Mouse (Mus musculus): ENCODE measurements at regions not wholly inside any gene's neighbourhood (a gene's known extent, or its start where the extent isn't known, plus 50 kb on each side); places are given as distances from the start of the nearest gene placed in this dataset.

DNA sequence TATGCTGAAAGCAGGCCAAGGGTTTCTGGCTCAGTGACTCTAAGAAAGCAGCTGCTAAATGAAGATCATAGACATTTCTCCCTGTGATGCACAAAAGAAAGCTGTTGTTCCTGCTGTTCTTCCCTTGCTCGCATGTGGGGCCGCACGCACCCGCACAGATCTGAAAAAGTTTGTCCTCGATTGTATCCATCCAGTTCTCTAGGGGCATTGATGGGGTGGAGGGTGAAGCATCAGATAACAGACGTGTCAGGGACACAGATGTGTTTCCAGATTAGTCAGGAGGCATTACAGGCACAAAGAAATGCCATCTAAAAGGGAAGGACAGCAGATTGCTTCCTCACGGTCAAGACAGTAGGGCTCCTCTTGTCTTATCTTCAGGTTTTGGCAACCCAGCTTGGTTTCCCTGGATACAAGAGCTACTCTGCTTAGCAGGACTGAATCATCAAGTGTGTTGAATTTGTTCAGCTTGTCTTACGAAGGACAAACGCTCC, 2001.3 kb downstream of the Pcdh9 start:
- no peak for DNase-seq (ENCODE audit: low spot score)

DNA sequence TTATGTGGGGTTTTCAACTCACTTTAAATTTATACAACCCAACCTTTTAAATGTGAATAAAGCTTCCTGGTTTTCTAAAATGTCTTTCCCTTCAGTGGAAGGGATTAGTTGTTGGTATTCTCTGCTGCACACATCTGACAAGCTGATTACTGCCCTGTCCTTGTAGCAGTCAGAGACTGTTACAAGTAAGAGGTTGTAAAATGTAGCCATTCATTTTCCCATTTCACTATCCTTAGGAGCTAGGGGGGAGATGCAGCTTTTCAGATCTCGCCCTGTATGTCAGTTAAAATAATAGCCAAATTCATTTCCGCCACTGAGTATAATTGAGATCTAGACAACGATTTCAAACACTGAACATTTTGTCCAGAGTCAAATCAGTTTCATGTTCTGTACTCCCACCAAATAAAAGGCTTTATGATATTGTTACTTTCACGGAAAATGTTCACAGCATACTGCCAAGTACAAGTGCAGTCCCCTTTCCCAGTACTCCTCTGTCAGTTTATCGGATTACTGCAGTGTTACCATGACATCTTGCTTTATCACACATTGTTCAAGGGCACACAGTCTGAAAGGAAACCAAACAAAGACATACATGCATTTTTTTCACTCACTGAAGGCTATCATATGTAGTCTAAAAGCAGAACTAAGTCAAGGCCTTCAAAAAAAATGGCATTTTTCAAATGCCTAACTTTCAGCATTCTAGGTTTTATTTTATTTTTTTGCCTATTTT, 2024.4 kb downstream of the Pcdh9 start:
- DNase-seq (ENCODE audit: low spot score): peak; percentile 20

DNA sequence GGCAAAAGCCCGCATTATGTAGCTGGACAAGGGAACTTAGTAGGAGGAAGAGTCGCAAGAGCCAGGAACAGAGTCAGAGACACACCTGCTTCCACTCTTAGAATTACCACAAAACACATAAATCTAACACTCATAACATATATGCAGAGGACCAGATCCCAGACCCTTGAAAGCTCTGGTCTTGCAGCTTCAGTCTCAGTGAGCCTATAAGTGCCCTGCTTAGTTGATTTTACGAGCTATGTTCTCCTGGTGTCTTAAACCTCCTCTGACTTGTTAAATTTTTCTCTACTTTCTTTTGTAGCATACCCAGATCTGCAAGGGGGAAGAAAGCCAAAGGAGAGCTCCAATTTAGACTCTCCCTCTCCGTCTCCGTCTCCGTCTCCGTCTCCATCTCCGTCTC, 2038.2 kb downstream of the Pcdh9 start:
- DNase-seq (ENCODE audit: low spot score): no peak

Data from embryo, embryonic 10.5 days (tissue).